Mouse (Mus musculus) left cerebral cortex, postnatal 14 days (tissue): Measurements from ENCODE around the gene Ctag2. TPM values are rescaled to one million over a fixed set of nuclear protein-coding genes. Genes with fewer than 3 reads are reported as not detected.

ENCODE experiments used
- DNase-seq, 2 experiments: peaks; one replicate each; pipeline ENCODE4 v3.0.0; 2021 to 2022; ENCODE audit warnings: low spot score in 2 of 2, mixed read lengths in 1 of 2
- intact Hi-C: fragments of 180-260 bp; cut with DNase I; formaldehyde crosslinking; loops from one replicate; pipeline ENCODE4 v1.15.1; 2025
- long read RNA-seq, 2 experiments: library from polyadenylated mRNA; stranded (forward); transcript quantifications; one replicate each; pipeline ENCODE4 v2.0.0; 2021
- total RNA-seq, 2 experiments: library from RNA; stranded (reverse); gene quantifications; 2 replicates each; pipeline ENCODE4 v1.2.3; 2021

Ctag2 gene
- not detected for total RNA-seq
- long read RNA-seq, experiment 1: 0 reads
- long read RNA-seq, experiment 2: 0 reads

GRCm38 (mm10) chrX:65047344-65047743 is at the start of gene Ctag2:
Gene Ctag2, plus strand, starts transcription at chrX:65047644.
- intact Hi-C loops: no loop called here
- no peak for DNase-seq
